Mouse (Mus musculus): ENCODE results near the gene Tex21. TPM values are rescaled to one million over a fixed set of nuclear protein-coding genes. Genes with fewer than 3 reads are reported as not detected.

Gene Tex21
- polyA plus RNA-seq, 1 experiment from 2014 or later: not detected

DNA sequence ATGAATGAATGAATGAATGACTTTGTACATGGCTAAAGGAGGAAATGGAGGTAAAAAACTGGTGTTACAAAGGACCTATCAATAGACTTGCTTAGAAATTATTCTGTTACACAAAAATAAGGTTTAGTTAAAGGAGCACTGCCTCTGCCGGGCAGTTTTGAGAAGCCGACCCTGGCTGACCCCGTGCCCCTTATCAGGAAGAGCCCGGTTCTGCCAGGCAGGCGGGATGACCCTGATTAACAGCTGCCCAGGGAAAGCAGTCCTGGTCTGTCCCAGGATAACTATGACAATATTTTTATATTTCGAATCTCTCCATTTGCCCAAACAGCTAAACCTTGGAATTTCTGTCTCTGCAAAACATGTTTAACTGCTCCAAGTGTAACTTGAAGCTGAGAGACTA lies 62.3 kb downstream of the Tex21 start:
- no peak for TF ChIP-seq CTCF (IDR thresholded peaks at IDR 0.05; ENCODE audit: low read depth)
- H3K9me3 ChIP-seq (ENCODE audit: control insufficient read depth): no peaks in the 10 kb centered on the region
- no peaks in the 10 kb centered on the region for H3K27me3 ChIP-seq (replicated peaks; ENCODE audit: control insufficient read depth, insufficient read depth, low read length)
- no peak overlapping the region for H3K4me2 ChIP-seq (replicated peaks; ENCODE audit: low read depth)
- no peak overlapping the region for H3K9ac ChIP-seq (ENCODE audit: low read depth, low read length)
- no peak for ATAC-seq
- no peak overlapping the region for H3K27ac ChIP-seq (ENCODE audit: low read depth, low read length)
- 64% methylated on average over 6 of the region's 6 CpGs for WGBS
- H3K4me3 ChIP-seq (ENCODE audit: low read depth, low read length): no peak overlapping the region
- H3K36me3 ChIP-seq (ENCODE audit: control insufficient read depth, insufficient read depth): no peaks in the 10 kb centered on the region
- no peaks in the 10 kb centered on the region for H3K4me1 ChIP-seq (replicated peaks; ENCODE audit: control insufficient read depth, insufficient read depth, low read length)

DNA sequence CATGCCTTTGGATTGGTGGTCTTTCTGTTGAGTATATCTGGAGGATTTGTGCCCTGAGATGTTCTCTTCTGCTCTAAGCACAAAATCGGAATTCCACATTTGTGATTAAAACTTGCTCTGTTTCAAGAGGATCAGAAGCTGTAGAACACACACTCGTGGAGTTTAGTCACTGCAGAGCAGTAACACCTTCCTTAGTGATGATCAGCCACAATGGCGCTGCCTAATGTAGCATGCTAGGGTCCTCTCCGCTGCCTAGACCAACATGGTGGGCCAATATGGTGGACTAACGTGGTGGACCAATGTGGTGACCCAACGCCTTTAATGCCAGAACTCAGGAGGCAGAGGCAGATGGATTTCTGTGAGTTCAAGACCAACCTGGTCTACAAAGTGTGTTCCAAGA lies 63.7 kb downstream of the Tex21 start:
- no peak for ATAC-seq
- H3K4me3 ChIP-seq (ENCODE audit: low read depth, low read length): no peak overlapping the region
- no peak overlapping the region for H3K27ac ChIP-seq (ENCODE audit: low read depth, low read length)
- H3K27me3 ChIP-seq (replicated peaks; ENCODE audit: control insufficient read depth, insufficient read depth, low read length): no peaks in the 10 kb centered on the region
- H3K9ac ChIP-seq (ENCODE audit: low read depth, low read length): no peak overlapping the region
- H3K9me3 ChIP-seq (ENCODE audit: control insufficient read depth): no peaks in the 10 kb centered on the region
- H3K4me1 ChIP-seq (replicated peaks; ENCODE audit: control insufficient read depth, insufficient read depth, low read length): no peaks in the 10 kb centered on the region
- H3K4me2 ChIP-seq (replicated peaks; ENCODE audit: low read depth): no peak overlapping the region
- TF ChIP-seq CTCF (IDR thresholded peaks at IDR 0.05; ENCODE audit: low read depth): no peak
- WGBS: 88% methylated on average over 6 of the region's 6 CpGs
- H3K36me3 ChIP-seq (ENCODE audit: control insufficient read depth, insufficient read depth): no peaks in the 10 kb centered on the region

DNA sequence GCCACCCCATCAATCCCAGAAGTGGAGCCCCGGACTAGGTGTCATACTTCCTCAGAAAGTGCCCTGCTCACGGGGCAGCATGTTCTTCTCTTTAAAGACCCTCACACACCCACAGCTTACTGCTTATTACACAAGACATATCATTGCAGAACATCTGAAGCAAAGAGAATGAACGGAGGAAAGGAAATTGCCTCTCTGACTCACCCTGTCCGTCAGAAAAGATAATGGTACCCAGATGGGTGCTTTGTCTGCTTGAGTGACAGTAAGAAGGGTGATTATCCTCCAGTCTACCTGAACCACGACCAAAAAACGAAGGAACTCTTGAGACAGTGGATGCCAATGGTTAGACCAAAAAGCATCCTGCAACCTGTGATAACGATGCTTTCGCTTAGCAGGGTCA lies 65.1 kb downstream of the Tex21 start:
- 67% methylated on average over 8 of the region's 8 CpGs for WGBS
- H3K4me3 ChIP-seq (ENCODE audit: low read depth, low read length): no peak overlapping the region
- TF ChIP-seq CTCF (IDR thresholded peaks at IDR 0.05; ENCODE audit: low read depth): no peak
- no peaks in the 10 kb centered on the region; the same call in 1 of the 2 replicates for H3K27me3 ChIP-seq (replicated peaks; ENCODE audit: control insufficient read depth, insufficient read depth, low read length)
- no peak overlapping the region for H3K4me2 ChIP-seq (replicated peaks; ENCODE audit: low read depth)
- H3K4me1 ChIP-seq (replicated peaks; ENCODE audit: control insufficient read depth, insufficient read depth, low read length): no peaks in the 10 kb centered on the region
- no peak overlapping the region for H3K27ac ChIP-seq (ENCODE audit: low read depth, low read length)
- no peak overlapping the region for H3K9ac ChIP-seq (ENCODE audit: low read depth, low read length)
- ATAC-seq: no peak
- H3K9me3 ChIP-seq (ENCODE audit: control insufficient read depth): no peaks in the 10 kb centered on the region
- no peaks in the 10 kb centered on the region for H3K36me3 ChIP-seq (ENCODE audit: control insufficient read depth, insufficient read depth)

DNA sequence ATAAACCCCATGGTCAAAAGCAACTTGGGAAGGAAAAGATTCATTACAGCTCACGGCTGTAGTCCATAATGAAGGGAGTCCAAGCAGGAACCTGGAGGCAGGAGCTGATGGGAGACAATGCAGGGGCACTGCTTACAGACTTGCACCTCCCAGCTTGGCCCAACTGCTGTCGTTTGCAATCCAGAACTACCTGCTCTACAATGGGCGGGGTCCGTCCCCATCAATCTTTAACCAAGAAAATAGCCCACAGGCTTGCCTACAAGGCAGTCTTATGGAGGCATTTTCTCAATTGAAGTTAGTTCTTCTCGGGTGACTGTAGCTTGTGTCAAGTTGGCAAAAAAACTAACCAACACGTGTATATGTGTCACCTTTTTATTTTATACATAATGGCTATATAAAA lies 66.1 kb downstream of the Tex21 start:
- H3K4me2 ChIP-seq (replicated peaks; ENCODE audit: low read depth): no peak overlapping the region
- no peak overlapping the region for H3K27ac ChIP-seq (ENCODE audit: low read depth, low read length)
- no peak overlapping the region for H3K4me3 ChIP-seq (ENCODE audit: low read depth, low read length)
- H3K4me1 ChIP-seq (replicated peaks; ENCODE audit: control insufficient read depth, insufficient read depth, low read length): no peaks in the 10 kb centered on the region
- H3K9me3 ChIP-seq (ENCODE audit: control insufficient read depth): no peaks in the 10 kb centered on the region
- H3K36me3 ChIP-seq (ENCODE audit: control insufficient read depth, insufficient read depth): no peaks in the 10 kb centered on the region
- H3K27me3 ChIP-seq (replicated peaks; ENCODE audit: control insufficient read depth, insufficient read depth, low read length): no peaks in the 10 kb centered on the region; the same call in 1 of the 2 replicates
- H3K9ac ChIP-seq (ENCODE audit: low read depth, low read length): no peak overlapping the region
- no peak for TF ChIP-seq CTCF (IDR thresholded peaks at IDR 0.05; ENCODE audit: low read depth)
- peak; percentile 50; the same call in 1 of the 2 replicates for ATAC-seq
- WGBS: 39% methylated on average over 6 of the region's 6 CpGs

DNA sequence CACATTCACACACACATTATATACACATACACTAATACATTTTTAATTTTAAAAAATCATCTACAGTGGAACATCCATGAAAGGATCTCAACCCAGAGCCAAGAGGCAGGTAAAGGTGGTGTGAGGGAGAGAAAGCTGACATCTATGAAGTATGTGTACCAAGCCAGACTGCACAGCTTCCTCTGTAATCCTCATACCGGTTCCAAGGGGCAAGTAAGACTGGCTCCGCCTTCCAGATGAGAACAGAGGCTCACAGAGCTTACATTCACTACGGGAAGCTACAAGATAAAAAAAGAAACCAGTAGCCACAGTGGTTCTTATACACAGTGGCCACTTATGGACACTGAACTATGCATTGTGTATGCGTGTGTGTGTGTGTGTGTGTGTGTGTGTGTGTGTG lies 67.0 kb downstream of the Tex21 start:
- 30% methylated on average over 4 of the region's 4 CpGs for WGBS
- H3K36me3 ChIP-seq (ENCODE audit: control insufficient read depth, insufficient read depth): no peaks in the 10 kb centered on the region
- H3K4me3 ChIP-seq (ENCODE audit: low read depth, low read length): no peak overlapping the region
- no peak overlapping the region for H3K4me2 ChIP-seq (replicated peaks; ENCODE audit: low read depth)
- no peak overlapping the region for H3K27ac ChIP-seq (ENCODE audit: low read depth, low read length)
- no peaks in the 10 kb centered on the region for H3K9me3 ChIP-seq (ENCODE audit: control insufficient read depth)
- no peak overlapping the region for H3K9ac ChIP-seq (ENCODE audit: low read depth, low read length)
- TF ChIP-seq CTCF (IDR thresholded peaks at IDR 0.05; ENCODE audit: low read depth): no peak
- H3K4me1 ChIP-seq (replicated peaks; ENCODE audit: control insufficient read depth, insufficient read depth, low read length): no peaks in the 10 kb centered on the region
- ATAC-seq: peak; percentile 73
- no peaks in the 10 kb centered on the region; the same call in 1 of the 2 replicates for H3K27me3 ChIP-seq (replicated peaks; ENCODE audit: control insufficient read depth, insufficient read depth, low read length)

DNA sequence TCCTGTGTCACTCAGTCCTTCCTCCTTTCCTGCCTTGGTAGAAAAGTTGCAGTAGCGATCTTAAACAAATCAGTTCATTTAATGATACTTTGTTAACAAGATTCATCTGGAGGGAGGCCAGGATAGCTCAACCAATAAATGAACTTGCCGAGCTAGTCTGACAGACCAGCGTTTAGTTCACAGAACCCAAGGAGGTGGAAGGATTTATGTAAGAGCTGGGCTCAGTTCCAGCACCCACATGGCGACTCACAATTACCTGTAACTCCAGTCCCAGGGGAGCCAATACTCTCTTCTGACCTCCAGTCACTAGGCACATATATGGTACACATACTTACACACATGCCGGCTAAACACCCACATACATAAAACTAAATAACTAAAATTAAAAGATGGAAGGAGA lies 67.5 kb downstream of the Tex21 start:
- Histone ChIP-seq H3K4me1 (replicated peaks; ENCODE audit: control insufficient read depth, insufficient read depth, low read length) (no peaks in the 10 kb centered on the region), H3K27me3 (replicated peaks; ENCODE audit: control insufficient read depth, insufficient read depth, low read length) (no peaks in the 10 kb centered on the region; the same call in 1 of the 2 replicates), H3K36me3 (ENCODE audit: control insufficient read depth, insufficient read depth) (no peaks in the 10 kb centered on the region), H3K9ac (ENCODE audit: low read depth, low read length) (no peak overlapping the region), H3K4me3 (ENCODE audit: low read depth, low read length) (no peak overlapping the region), H3K9me3 (ENCODE audit: control insufficient read depth) (no peaks in the 10 kb centered on the region), H3K27ac (ENCODE audit: low read depth, low read length) (no peak overlapping the region), H3K4me2 (replicated peaks; ENCODE audit: low read depth) (no peak overlapping the region)
- TF ChIP-seq CTCF (IDR thresholded peaks at IDR 0.05; ENCODE audit: low read depth): no peak
- no peak for ATAC-seq
- 52% methylated on average over 5 of the region's 5 CpGs for WGBS
